Mouse (Mus musculus): ENCODE data around the gene Calm5.
A peak's percentile ranks its signal among the peaks of the same experiment; 100 is the strongest.
"Not testable (repeated sequence)": the region's sequence is repeated elsewhere in the genome, so short reads cannot be mapped to it uniquely, and the experiment has no call there.

Gene Calm5

GRCm38 (mm10) chr13:3853648-3854333 is at the start of gene Calm5:
TSS of gene Calm5 (plus strand) at chr13:3854173.
- DNase-seq (ENCODE audit: low spot score in 2 of 2), result not testable (repeated sequence)

- DNase-seq (ENCODE audit: low spot score in 2 of 2), result no peak
These were observed 49.8 kb upstream of the Calm5 start, which contains the start of gene Calml3 for GRCm38 (mm10) chr13:3804186-3804585. TSS of gene Calml3 (minus strand) at chr13:3804316.

GRCm38 (mm10) chr13:3805132-3805531 is 48.8 kb upstream of the Calm5 start:
- DNase-seq (ENCODE audit: low spot score in 2 of 2), result no peak

DNA sequence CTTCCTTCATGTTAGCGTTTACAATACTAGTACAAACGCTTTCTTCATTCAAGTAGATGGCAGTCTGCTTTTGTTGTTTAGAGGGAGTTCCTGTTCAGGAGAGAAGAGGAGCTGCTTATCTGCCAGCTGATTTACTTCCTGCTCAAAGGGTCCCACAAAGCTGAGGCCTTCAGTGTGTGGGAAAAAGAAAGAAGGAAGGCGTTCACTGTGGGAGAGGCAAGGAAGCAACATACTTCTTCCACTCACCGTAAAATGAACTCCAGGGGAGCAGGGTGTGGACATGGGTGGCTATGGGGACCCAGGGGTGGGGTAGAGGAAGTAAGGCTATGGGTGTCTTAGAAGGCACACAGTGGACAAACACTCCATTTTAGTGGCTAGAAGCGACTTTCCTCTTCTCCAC is 48.3 kb upstream of the Calm5 start:
- no peak for DNase-seq (ENCODE audit: low spot score in 2 of 2)

GRCm38 (mm10) chr13:3807131-3807827 is 46.7 kb upstream of the Calm5 start:
- DNase-seq (ENCODE audit: low spot score in 2 of 2), result no peak

GRCm38 (mm10) chr13:3818012-3818739 is 35.8 kb upstream of the Calm5 start:
- no peak for DNase-seq (ENCODE audit: low spot score in 2 of 2)

DNA sequence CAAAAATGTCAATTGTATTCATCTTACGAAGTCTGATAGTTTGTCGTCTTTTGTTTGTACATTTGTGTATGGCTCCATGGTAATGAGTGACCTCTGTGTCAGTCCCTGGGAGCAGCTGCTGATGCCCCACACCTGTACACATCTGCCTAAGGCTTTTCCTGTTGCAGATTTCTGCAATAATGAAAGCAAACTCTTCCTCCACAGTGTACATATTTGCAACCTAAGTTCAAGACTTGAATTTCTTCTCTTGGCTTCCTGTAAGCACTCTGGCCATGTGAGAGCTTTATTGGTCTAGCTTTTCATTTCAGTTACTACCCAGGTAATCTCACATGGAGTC is 35.3 kb upstream of the Calm5 start:
- no peak for DNase-seq (ENCODE audit: low spot score in 2 of 2)

DNA sequence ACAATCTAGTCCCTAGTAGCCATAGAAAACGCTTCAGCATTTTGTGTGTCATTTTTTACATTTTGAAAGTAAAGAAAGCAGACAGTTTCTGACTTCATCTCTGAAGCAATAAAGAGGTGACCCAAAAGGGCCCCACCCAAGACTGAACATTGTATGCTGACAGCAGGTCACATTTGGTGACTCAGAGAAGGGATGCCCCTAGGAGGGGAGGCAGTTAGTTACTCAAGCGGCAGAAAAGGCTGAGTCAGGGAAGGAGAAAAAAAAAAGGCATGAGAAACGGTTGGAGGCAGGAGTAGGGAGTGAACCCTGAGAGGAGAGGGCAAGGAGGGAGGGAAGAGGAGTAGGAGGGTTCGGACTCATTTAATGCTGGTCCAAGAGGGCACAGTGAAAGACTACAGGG is 31.9 kb upstream of the Calm5 start:
- no peak for DNase-seq (ENCODE audit: low spot score in 2 of 2)

DNA sequence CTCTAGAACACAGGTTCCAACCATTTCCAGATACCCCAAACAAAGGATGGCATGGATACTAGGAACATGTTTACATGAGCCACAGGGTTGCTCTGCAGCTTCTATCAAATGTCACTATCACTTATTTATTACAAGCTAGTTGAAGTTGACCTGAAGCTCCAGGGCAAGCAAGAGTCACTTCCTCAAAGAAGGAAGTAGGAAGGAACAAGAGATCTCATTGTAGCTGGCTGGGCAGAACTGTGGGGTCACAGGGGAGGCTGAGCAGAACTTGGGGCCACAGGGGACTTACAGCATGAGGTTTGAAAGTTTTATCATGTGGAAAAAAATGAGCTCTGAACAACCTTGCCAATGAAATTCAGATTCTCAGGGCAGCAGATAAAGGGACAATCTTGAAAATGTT is 28.2 kb upstream of the Calm5 start:
- no peak for DNase-seq (ENCODE audit: low spot score in 2 of 2)

DNA sequence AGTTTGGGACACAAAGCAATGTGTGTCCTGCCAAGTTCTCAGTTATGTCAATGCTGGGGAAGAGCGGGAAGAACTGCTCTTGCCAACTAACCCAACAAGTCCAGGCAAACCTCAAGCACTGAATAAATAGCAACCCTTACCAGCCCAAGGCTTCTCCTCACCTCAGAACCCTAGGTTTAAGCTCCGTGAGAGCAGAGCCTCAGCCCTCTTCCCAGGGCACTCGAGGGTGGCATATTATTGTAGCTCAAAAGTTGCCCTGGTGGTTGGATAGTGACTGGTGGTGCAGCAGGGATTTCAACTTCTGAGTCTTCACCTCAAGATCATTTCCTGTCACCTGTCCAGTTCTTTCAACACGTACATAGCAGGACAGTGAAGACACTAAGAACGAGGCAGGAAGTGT is 22.4 kb upstream of the Calm5 start:
- DNase-seq (ENCODE audit: low spot score in 2 of 2), result no peak

DNA sequence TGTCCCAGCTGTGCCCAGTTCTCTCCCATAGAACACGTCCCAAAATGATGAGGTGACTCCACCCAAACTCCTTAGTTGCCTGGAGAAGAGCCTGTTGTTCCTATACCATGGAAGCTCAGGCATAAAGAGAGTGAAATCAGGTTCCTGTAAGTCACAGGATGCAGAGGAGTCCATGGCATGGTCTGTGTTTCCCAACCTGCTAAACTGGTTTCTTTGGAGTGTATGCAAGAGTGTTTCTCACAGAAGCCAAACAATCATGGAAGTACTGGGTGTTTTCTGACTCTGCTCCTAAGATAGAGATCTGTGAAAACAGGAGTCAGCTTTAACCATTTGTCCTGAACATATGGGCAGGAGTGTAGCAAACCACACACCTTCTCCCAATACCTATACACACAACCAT is 22.0 kb upstream of the Calm5 start:
- no peak for DNase-seq (ENCODE audit: low spot score in 2 of 2)

DNA sequence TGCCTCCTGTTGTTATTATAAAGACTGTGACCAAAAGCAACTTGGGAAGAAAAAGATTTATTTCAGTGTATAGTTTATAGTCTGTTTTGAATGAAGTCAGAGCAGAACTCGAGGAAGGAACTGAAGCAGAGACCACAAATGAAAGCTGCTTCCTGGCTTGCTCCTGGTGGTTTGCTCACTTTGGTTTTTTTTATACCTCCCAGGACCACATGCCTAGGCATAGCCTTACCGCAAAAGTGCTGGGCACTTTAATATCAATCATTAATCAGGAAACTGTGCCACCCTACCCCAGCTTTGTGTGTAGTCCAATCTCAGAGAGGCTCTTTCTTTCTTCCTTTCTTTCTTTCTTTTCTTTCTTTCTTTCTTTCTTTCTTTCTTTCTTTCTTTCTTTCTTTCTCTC is 21.5 kb upstream of the Calm5 start:
- DNase-seq (ENCODE audit: low spot score in 2 of 2), result no peak

DNA sequence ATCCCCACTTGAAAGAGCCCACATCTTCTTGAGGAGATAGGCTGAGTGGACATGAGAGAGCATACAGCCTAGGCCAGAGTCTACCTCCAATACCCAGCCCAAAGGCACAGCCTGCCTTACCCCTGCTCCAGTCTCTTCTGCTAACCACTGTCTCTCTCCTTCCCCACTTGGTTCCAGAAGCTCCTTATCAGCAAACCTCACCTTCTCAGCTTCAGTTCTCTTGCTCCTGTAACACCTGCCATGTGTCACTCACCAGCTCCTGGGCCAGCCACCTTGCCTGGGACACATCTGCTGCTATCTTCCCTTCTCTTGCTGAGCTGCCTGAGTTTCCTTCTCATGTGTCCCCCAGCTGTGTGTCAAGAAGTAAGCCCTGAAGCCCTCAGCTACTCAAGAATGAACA is 20.3 kb upstream of the Calm5 start:
- DNase-seq (ENCODE audit: low spot score in 2 of 2), result not testable (repeated sequence)

- DNase-seq (ENCODE audit: low spot score in 2 of 2), result not testable (repeated sequence)
These were observed 16.6 kb upstream of the Calm5 start, which contains the start of gene Calm4 for GRCm38 (mm10) chr13:3837312-3837807. TSS of gene Calm4 (plus strand) at chr13:3837757.

DNA sequence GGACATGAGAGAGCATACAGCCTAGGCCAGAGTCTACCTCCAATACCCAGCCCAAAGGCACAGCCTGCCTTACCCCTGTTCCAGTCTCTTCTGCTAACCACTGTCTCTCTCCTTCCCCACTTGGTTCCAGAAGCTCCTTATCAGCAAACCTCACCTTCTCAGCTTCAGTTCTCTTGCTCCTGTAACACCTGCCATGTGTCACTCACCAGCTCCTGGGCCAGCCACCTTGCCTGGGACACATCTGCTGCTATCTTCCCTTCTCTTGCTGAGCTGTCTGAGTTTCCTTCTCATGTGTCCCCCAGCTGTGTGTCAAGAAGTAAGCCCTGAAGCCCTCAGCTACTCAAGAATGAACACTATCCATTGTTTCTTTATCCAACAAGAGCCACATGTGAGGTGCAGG is 13.3 kb upstream of the Calm5 start:
- not testable (repeated sequence) for DNase-seq (ENCODE audit: low spot score in 2 of 2)

GRCm38 (mm10) chr13:3850330-3850729 is 3.6 kb upstream of the Calm5 start:
- no peak for DNase-seq (ENCODE audit: low spot score in 2 of 2)

- DNase-seq (ENCODE audit: low spot score in 2 of 2), result no peak
These were observed 883 bp downstream of the Calm5 start for GRCm38 (mm10) chr13:3854856-3855255.

DNA sequence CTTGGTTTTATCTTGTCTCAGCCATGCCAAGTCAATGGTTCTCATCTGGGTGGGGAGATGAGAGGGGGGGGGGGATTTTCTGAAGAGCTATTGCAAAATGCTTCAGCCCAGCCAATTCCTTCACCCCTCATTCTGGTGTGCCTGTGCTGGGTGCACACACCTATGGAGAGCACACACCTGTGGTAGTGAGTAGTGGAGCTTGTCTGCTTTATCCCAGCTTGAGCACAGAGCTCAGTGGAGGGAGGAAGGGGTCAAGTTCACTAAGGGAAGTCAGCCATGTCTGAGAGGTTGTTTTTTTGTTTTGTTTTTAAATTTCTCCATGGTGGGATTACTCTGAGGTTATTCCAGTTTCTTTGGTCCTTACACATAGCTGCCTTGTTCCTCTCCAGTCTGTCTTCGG is 2.3 kb downstream of the Calm5 start:
- no peak for DNase-seq (ENCODE audit: low spot score in 2 of 2)

GRCm38 (mm10) chr13:3861251-3861650 is 7.3 kb downstream of the Calm5 start:
- DNase-seq (ENCODE audit: low spot score in 2 of 2), result no peak

GRCm38 (mm10) chr13:3862325-3862724 is 8.4 kb downstream of the Calm5 start:
- no peak for DNase-seq (ENCODE audit: low spot score in 2 of 2)

GRCm38 (mm10) chr13:3862922-3863580 is 9.1 kb downstream of the Calm5 start:
- peak in 1 of 2 experiments; percentile 73 for DNase-seq (ENCODE audit: low spot score in 2 of 2)

Measured in left cerebral cortex, adult 9 months (tissue).